Mouse (Mus musculus) E14TG2a.4 (cell line): ENCODE results near the gene Fbp1.

Experiments
- CTCF ChIP-seq: conservative IDR thresholded peaks from 2 replicates; pipeline ENCODE4 v1.5.1; 2014; ENCODE audit warnings: low read length
- NANOG ChIP-seq: IDR thresholded peaks from 2 replicates; pipeline ENCODE4 v1.6.1; 2014; ENCODE audit warnings: borderline replicate concordance, low read length, mixed read lengths
- POU5F1 ChIP-seq: IDR thresholded peaks from 2 replicates; pipeline ENCODE4 v1.6.1; 2014; ENCODE audit warnings: low read length, borderline replicate concordance

DNA sequence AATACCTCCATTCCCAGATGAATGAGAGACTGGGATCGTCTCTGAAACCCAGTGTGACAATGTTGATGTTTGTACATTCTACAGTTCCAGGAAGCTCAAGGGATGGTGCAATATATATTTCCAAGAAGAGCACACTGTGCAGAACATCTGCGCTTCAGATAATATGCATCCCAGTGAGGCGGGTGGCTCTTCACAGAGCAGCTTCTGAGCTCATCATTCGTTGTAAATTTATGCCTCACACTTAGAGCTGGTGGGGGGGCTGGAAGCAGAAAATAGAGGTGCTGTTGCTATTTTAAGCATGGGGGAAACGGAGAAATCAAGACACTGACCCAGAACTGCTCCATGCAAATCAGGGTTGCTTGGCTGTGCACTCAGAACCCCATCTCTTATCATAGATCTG, 21.7 kb upstream of the Fbp1 start:
- TF ChIP-seq CTCF (no peak), POU5F1 (no peak), NANOG (no peak)
